Comparison of ENCODE assay signal across 8 mouse cellular contexts in the genomic region with DNA sequence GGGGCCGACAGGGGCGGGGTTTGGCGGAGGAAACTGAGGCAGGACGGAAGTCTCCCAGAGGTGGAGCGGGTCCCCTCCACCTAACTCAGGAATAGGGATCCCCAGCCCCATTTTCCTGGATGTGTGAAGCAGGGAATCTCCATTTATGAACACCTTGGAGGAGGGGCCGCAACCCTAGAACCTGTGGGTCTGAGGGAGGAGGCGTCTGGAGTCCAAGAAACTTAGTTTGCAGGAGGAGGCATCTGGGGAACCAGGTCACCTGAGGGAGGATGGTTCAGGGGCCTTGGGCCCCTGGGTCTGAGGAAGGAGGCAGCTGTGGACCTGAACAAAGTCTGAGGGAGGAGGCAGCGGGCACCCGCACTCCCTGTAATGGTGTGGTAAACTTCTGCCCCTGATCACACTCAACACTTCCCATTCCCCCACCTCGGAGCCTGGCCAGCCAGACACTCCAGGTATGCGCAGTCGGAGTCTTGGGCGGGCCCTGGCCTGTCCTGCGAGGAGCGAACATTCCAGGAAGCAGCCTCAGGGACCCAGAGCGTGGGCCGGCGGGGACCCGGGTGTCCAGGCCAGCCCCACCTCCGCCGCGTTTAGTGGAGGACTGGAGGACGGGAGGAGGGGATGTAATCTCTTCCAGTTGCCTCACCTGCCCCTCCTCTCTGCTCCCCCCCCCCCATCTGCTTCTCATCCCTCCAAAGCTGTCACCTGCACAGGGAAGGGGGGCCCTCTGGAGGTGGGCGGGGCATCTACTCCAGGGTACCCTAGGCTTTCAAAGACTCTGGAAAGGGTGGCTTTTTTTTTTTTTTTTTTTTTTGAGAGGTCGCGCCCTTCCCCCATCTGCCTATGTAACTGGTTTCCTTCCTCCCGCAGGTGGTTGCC. TPM values are rescaled to one million over a fixed set of nuclear protein-coding genes. Genes with fewer than 3 reads are reported as not detected.
A peak's percentile ranks its signal among the peaks of the same experiment; 100 is the strongest.
DNase-seq lines count a peak whose midpoint lies in the region; ATAC-seq and TF ChIP-seq lines count a peak whose summit lies in the region.

No protein-coding gene starts in this region.

- no peak for TF ChIP-seq CTCF in liver, adult 2 months (IDR thresholded peaks at IDR 0.05; ENCODE audit: low read depth, low read length)
- no peak for TF ChIP-seq CTCF in cerebellum, adult 2 months (IDR thresholded peaks at IDR 0.05; ENCODE audit: borderline replicate concordance, insufficient read depth, low read depth, low read length)

- WGBS in liver, adult 2 months: 7% methylated on average over 27 of the region's 27 CpGs
- under 1% methylated on average over 25 of the region's 27 CpGs for WGBS in forebrain, embryonic 15.5 days
- WGBS in limb, embryonic 11.5 days: 2% methylated on average over 27 of the region's 27 CpGs
- 2% methylated on average over 27 of the region's 27 CpGs for WGBS in midbrain, embryonic 13.5 days
- 3% methylated on average over 26 of the region's 27 CpGs for WGBS in cerebellum, adult 2 months

- no peaks in the 10 kb centered on the region for H3K9me3 ChIP-seq in forebrain, embryonic 15.5 days
- no peaks in the 10 kb centered on the region for H3K9me3 ChIP-seq in limb, embryonic 11.5 days (ENCODE audit: control insufficient read depth, low read length)
- H3K9me3 ChIP-seq in midbrain, embryonic 13.5 days: no peaks in the 10 kb centered on the region

- no peak overlapping the region for H3K27ac ChIP-seq in liver, adult 2 months (replicated peaks; ENCODE audit: insufficient read depth, low read depth, low read length)
- no peak overlapping the region for H3K27ac ChIP-seq in forebrain, embryonic 15.5 days (replicated peaks)
- H3K27ac ChIP-seq in limb, embryonic 11.5 days (replicated peaks; ENCODE audit: low read depth, low read length): no peak overlapping the region
- no peak overlapping the region for H3K27ac ChIP-seq in midbrain, embryonic 13.5 days
- H3K27ac ChIP-seq in cerebellum, adult 2 months (ENCODE audit: insufficient read depth, low read length): no peak overlapping the region

- no peaks in the 10 kb centered on the region for H3K4me1 ChIP-seq in liver, adult 2 months (ENCODE audit: control insufficient read depth, insufficient read depth, low read length)
- peaks cover 13% of the 10 kb centered on the region for H3K4me1 ChIP-seq in forebrain, embryonic 15.5 days
- H3K4me1 ChIP-seq in limb, embryonic 11.5 days (ENCODE audit: control insufficient read depth, insufficient read depth, low read length): peaks cover 16% of the 10 kb centered on the region
- H3K4me1 ChIP-seq in midbrain, embryonic 13.5 days (replicated peaks): peaks cover 17% of the 10 kb centered on the region
- no peaks in the 10 kb centered on the region for H3K4me1 ChIP-seq in cerebellum, adult 2 months (ENCODE audit: control insufficient read depth, insufficient read depth, low read length)

- H3K4me2 ChIP-seq in forebrain, embryonic 15.5 days (replicated peaks): peak overlapping the region; percentile 88
- peak overlapping the region; percentile 85 for H3K4me2 ChIP-seq in limb, embryonic 11.5 days (ENCODE audit: low read depth, severe bottlenecking)
- peak overlapping the region; percentile 67 for H3K4me2 ChIP-seq in midbrain, embryonic 13.5 days (replicated peaks)

- TF ChIP-seq POLR2A in liver, adult 2 months (IDR thresholded peaks at IDR 0.05; ENCODE audit: extremely low read depth, insufficient read depth, low read length): no peak
- no peak for TF ChIP-seq POLR2A in cerebellum, adult 2 months (IDR thresholded peaks at IDR 0.05; ENCODE audit: borderline replicate concordance, insufficient read depth, low read length)

- no peak overlapping the region for H3K9ac ChIP-seq in liver, adult 2 months (ENCODE audit: low read depth, low read length)
- H3K9ac ChIP-seq in forebrain, embryonic 15.5 days (replicated peaks): peak overlapping the region; percentile 62
- H3K9ac ChIP-seq in limb, embryonic 11.5 days (ENCODE audit: low read length): peak overlapping the region; percentile 55; the same call in 1 of the 2 replicates
- H3K9ac ChIP-seq in midbrain, embryonic 13.5 days (replicated peaks): peak overlapping the region; percentile 64

- no peak for DNase-seq in liver, adult 2 months (ENCODE audit: extremely low read depth, low read depth, low spot score)
- no peak for DNase-seq in liver
- DNase-seq in limb, embryonic 11.5 days (ENCODE audit: low spot score): peak; percentile 67
- no peak for DNase-seq in cerebellum, adult 2 months
- no peak for DNase-seq in spleen, postnatal 14 days (ENCODE audit: low spot score in 2 of 2)
- no peak for DNase-seq in adrenal gland, postnatal 14 days

- H3K4me3 ChIP-seq in liver, adult 2 months (ENCODE audit: insufficient read depth, low read depth, low read length): peak overlapping the region; percentile 41; the same call in 1 of the 2 replicates
- H3K4me3 ChIP-seq in forebrain, embryonic 15.5 days: peak overlapping the region; percentile 58
- H3K4me3 ChIP-seq in limb, embryonic 11.5 days (ENCODE audit: low read depth, low read length): peak overlapping the region; percentile 49
- peak overlapping the region; percentile 41 for H3K4me3 ChIP-seq in midbrain, embryonic 13.5 days (replicated peaks)
- H3K4me3 ChIP-seq in cerebellum, adult 2 months (replicated peaks; ENCODE audit: insufficient read depth, low read depth, low read length): no peak overlapping the region

- peaks cover 17% of the 10 kb centered on the region; the same call in 1 of the 2 replicates for H3K27me3 ChIP-seq in liver, adult 2 months (ENCODE audit: control insufficient read depth, insufficient read depth, low read length)
- H3K27me3 ChIP-seq in forebrain, embryonic 15.5 days: peaks cover 97% of the 10 kb centered on the region
- peaks cover 86% of the 10 kb centered on the region for H3K27me3 ChIP-seq in limb, embryonic 11.5 days (ENCODE audit: control insufficient read depth, insufficient read depth, low read length)
- H3K27me3 ChIP-seq in midbrain, embryonic 13.5 days: peaks cover 100% of the 10 kb centered on the region
- H3K27me3 ChIP-seq in cerebellum, adult 2 months (ENCODE audit: control insufficient read depth, insufficient read depth, low read length): no peaks in the 10 kb centered on the region; the same call in 1 of the 2 replicates

- H3K36me3 ChIP-seq in liver, adult 2 months (ENCODE audit: control insufficient read depth, insufficient read depth, low read length): no peaks in the 10 kb centered on the region
- H3K36me3 ChIP-seq in forebrain, embryonic 15.5 days: no peaks in the 10 kb centered on the region
- no peaks in the 10 kb centered on the region for H3K36me3 ChIP-seq in limb, embryonic 11.5 days (ENCODE audit: control insufficient read depth, insufficient read depth, low read length)
- H3K36me3 ChIP-seq in midbrain, embryonic 13.5 days: no peaks in the 10 kb centered on the region

- peak; percentile 9; the same call in 1 of the 2 replicates for ATAC-seq in forebrain, embryonic 15.5 days (replicated peaks)
- peak; percentile 49 for ATAC-seq in limb, embryonic 11.5 days (ENCODE audit: insufficient number of reproducible peaks, low FRiP score, low TSS enrichment, low read depth)
- peak; percentile 46; the same call in 1 of the 2 replicates for ATAC-seq in midbrain, embryonic 13.5 days

- no peaks in the 10 kb centered on the region for H3K79me2 ChIP-seq in liver, adult 2 months (ENCODE audit: control insufficient read depth, insufficient read depth, low read length)

RNA-seq across cellular contexts. Expression of a gene that starts 0.6 kb away (rescaled TPM):
- total RNA-seq in liver, adult 2 months (2014; rRNA removed): 0.13 TPM in 1 of 2 replicates, not detected in the other
- 0.04 TPM in 1 of 2 replicates, not detected in the other for polyA plus RNA-seq in liver, adult 2 months (2012; rRNA removed)
- not detected in 2 replicates for polyA plus RNA-seq in forebrain, embryonic 15.5 days (2015; fragmentation: Nextera tagmentation; extraction: Ambion mirVana)
- 3.8 and 4.1 TPM in 2 replicates for polyA plus RNA-seq in limb, embryonic 11.5 days (2014; fragmentation: Nextera tagmentation; extraction: Ambion mirVana)
- not detected in 2 replicates for polyA plus RNA-seq in midbrain, embryonic 13.5 days (2015; fragmentation: Nextera tagmentation; extraction: Ambion mirVana)
- 0.07 and 0.29 TPM in 2 replicates for polyA plus RNA-seq in cerebellum, adult 2 months (2012; rRNA removed)
- not detected in 2 replicates for total RNA-seq in adrenal gland, postnatal 14 days (2021)

RNA-seq across cellular contexts. Expression of a gene that starts 6.5 kb away (rescaled TPM):
- not detected in 2 replicates for total RNA-seq in liver, adult 2 months (2014; rRNA removed)
- polyA plus RNA-seq in liver, adult 2 months (2012; rRNA removed): not detected in 2 replicates
- 0.68 and 1.4 TPM in 2 replicates for polyA plus RNA-seq in forebrain, embryonic 15.5 days (2015; fragmentation: Nextera tagmentation; extraction: Ambion mirVana)
- polyA plus RNA-seq in limb, embryonic 11.5 days (2014; fragmentation: Nextera tagmentation; extraction: Ambion mirVana): not detected in 2 replicates
- polyA plus RNA-seq in midbrain, embryonic 13.5 days (2015; fragmentation: Nextera tagmentation; extraction: Ambion mirVana): 0.50 TPM in 1 of 2 replicates, not detected in the other
- polyA plus RNA-seq in cerebellum, adult 2 months (2012; rRNA removed): 0.59 and 1.1 TPM in 2 replicates
- not detected in 2 replicates for total RNA-seq in adrenal gland, postnatal 14 days (2021)

RNA-seq across cellular contexts. Expression of a gene that starts 8.6 kb away (rescaled TPM):
- under 0.01 TPM in 1 of 2 replicates, not detected in the other for total RNA-seq in liver, adult 2 months (2014; rRNA removed)
- polyA plus RNA-seq in liver, adult 2 months (2012; rRNA removed): not detected in 2 replicates
- not detected in 2 replicates for polyA plus RNA-seq in forebrain, embryonic 15.5 days (2015; fragmentation: Nextera tagmentation; extraction: Ambion mirVana)
- not detected in 2 replicates for polyA plus RNA-seq in limb, embryonic 11.5 days (2014; fragmentation: Nextera tagmentation; extraction: Ambion mirVana)
- polyA plus RNA-seq in midbrain, embryonic 13.5 days (2015; fragmentation: Nextera tagmentation; extraction: Ambion mirVana): not detected in 2 replicates
- not detected in 2 replicates for polyA plus RNA-seq in cerebellum, adult 2 months (2012; rRNA removed)
- total RNA-seq in adrenal gland, postnatal 14 days (2021): not detected in 2 replicates

RNA-seq across cellular contexts. Expression of a gene that starts 18.6 kb away (rescaled TPM):
- total RNA-seq in liver, adult 2 months (2014; rRNA removed): 43.3 and 46.4 TPM in 2 replicates
- polyA plus RNA-seq in liver, adult 2 months (2012; rRNA removed): 59.2 and 101 TPM in 2 replicates
- 220 and 231 TPM in 2 replicates for polyA plus RNA-seq in forebrain, embryonic 15.5 days (2015; fragmentation: Nextera tagmentation; extraction: Ambion mirVana)
- 87.5 and 93.0 TPM in 2 replicates for polyA plus RNA-seq in limb, embryonic 11.5 days (2014; fragmentation: Nextera tagmentation; extraction: Ambion mirVana)
- 223 and 238 TPM in 2 replicates for polyA plus RNA-seq in midbrain, embryonic 13.5 days (2015; fragmentation: Nextera tagmentation; extraction: Ambion mirVana)
- 807 and 849 TPM in 2 replicates for polyA plus RNA-seq in cerebellum, adult 2 months (2012; rRNA removed)
- 265 and 280 TPM in 2 replicates for total RNA-seq in adrenal gland, postnatal 14 days (2021)

RNA-seq across cellular contexts. Expression of a gene that starts 20.5 kb away (rescaled TPM):
- total RNA-seq in liver, adult 2 months (2014; rRNA removed): 1.2 TPM in 2 replicates
- polyA plus RNA-seq in liver, adult 2 months (2012; rRNA removed): 2.6 and 4.8 TPM in 2 replicates
- polyA plus RNA-seq in forebrain, embryonic 15.5 days (2015; fragmentation: Nextera tagmentation; extraction: Ambion mirVana): 19.4 and 19.6 TPM in 2 replicates
- 39.1 and 41.8 TPM in 2 replicates for polyA plus RNA-seq in limb, embryonic 11.5 days (2014; fragmentation: Nextera tagmentation; extraction: Ambion mirVana)
- 20.6 and 23.4 TPM in 2 replicates for polyA plus RNA-seq in midbrain, embryonic 13.5 days (2015; fragmentation: Nextera tagmentation; extraction: Ambion mirVana)
- polyA plus RNA-seq in cerebellum, adult 2 months (2012; rRNA removed): 24.4 and 24.8 TPM in 2 replicates
- 55.4 and 62.8 TPM in 2 replicates for total RNA-seq in adrenal gland, postnatal 14 days (2021)
